Mouse (Mus musculus) c-Kit-negative CD71-positive TER-119-positive erythroid progenitor cells, embryonic 14.5 days (primary cell): ENCODE data around the gene Wwp2.

ENCODE experiments used
- DNase-seq: peaks from one replicate; pipeline ENCODE4 v3.0.0-alpha.2; 2013; ENCODE audit warnings: low read depth, low spot score

The Wwp2 gene

DNA sequence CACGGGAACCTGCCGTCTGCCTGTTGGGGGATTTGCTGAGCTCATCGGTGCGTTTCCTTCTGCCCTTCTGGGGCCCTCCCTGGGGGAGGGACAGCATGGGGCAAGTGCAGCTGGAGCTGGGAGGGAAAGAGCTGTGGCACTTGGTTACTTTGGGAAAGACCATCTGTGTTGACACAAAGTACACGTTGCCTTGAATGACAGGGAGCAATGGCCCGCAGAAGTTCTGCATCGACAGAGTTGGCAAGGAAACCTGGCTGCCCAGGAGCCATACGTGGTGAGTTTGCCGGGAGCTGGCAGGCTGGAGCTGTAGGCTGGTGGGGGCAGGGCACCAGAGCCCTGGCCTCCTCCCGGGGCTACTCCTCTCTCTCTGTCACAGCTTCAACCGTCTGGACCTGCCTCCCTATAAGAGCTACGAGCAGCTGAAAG lies 120.4 kb downstream of the Wwp2 start:
- DNase-seq: no peak

DNA sequence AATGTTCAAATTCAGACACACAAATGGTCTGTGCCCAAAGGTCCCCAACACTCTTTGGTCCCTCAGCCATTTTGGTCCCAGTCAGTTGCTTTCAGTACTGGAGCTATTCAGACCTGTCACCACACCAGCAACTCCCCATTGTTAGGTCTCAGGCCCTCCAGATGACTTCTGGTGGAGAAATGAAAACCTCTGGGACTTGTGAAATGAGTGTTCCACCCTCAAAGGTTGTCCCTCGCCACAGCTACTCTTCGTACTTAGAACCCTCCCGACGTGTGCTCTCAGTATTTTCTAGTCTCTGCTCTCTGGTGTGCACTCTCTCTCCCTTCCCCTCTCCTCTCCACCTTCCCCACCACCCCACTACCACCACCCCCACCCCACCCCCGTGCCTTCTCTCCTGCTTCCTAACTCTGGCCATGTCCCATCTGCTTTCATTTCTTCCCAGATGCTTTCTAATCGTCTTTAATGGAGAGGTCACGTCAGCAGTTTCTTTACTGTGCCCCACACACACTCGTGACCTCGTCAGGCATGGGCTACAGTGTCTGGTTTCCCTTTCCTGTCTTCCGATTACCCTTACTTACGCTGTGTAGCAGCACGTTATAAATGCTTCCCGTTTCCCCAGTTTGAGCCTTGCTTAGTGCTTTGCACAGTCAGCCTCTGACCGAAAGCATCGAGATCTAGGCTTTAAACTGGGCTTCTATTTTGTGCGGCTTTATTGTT lies 124.8 kb downstream of the Wwp2 start:
- no peak for DNase-seq

- DNase-seq: no peak
These were observed 126.0 kb downstream of the Wwp2 start for GRCm38 (mm10) chr8:107562164-107562563.

- DNase-seq: no peak
These were observed 134.9 kb downstream of the Wwp2 start for GRCm38 (mm10) chr8:107571046-107571445.

DNA sequence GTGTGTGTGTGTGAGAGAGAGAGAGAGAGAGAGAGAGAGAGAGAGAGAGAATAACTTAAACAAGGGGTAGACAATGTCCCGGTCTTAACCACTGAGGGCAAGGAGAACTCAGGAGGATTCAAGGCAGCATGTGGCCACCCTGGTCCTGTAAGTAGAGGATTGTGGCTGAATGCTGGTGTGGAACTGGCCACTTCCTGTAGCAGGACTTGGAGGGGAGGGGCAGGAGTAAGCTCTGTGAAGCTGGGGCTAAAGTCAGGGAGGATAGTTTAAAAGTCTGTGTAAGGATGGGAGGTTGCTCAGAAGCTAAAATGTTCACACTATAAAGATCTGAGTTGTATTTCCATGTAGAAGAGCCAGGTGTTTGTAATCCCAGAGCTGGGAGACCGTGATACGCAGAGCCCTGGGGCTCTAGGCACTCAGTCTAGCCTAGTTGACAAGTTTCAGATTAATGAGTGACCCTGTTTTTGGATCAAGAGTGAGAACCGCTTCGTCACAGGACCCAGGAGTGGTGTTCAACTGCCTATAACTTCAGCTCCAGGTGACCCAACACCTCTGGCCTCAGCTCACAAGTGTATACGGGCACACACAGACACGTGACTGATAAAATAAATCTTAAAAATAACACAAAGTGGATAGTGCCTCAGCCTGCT lies 135.4 kb downstream of the Wwp2 start:
- DNase-seq: no peak

GRCm38 (mm10) chr8:107572497-107572896 lies 136.3 kb downstream of the Wwp2 start:
- peak; percentile 56 for DNase-seq

DNA sequence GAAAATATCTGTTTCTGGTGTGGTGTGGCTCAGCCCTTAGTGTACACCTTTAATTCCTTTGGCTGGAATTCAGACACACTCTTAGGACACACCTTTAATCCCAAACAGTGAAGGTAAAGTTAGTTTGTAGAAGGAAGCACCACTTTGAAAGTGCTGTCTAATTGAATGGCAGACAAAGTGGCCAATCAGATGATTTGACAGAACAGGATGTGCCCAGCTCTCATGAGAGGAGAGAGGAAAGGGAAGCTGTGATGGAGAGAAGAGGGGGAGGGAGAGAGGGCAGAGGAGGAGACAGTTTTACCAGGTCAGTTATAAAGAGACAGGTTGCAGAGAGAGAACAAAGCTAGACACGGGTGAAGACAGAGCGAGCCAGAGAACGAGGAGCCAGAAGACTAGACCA lies 138.6 kb downstream of the Wwp2 start:
- no peak for DNase-seq

DNA sequence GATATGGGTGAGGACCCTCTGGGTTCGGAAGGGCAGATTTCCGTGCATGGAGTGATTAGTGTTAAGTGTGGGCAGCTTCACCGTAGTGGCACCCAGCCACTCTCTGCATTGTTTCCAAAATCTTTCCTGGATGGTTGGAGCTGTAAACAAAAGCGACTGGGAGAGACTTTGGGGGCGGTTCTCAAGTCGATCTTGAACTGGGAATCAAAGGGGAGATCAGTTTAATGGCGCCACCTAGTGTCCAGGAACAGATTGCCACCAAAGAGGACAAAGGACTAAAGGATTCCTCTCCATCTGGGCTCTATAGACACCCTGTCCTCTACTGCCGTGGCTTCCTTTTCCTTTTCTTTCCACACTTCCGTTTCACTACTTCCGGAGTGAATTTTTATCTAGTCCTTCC lies 140.5 kb downstream of the Wwp2 start:
- DNase-seq: peak; percentile 77

- DNase-seq: peak; percentile 24
These were observed 141.5 kb downstream of the Wwp2 start for GRCm38 (mm10) chr8:107577640-107578039.

DNA sequence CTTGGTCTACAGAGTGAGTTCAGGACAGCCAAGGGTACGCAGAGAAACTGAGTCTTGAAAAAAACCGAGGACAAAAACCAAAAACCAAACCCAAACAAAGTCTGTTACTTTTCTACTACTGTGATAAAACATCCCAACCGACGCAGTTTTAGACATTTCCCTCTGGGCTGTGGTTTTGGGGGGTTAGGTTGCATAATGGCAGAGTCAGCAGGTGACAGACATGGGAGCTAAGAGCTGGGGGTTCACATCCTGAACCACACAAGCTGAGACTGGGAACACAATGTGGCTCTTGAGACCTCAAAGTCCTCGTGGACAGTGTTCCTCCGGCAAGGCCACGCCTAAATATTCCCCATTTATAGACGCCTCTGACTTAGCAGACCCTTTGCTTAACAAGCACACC lies 142.0 kb downstream of the Wwp2 start:
- DNase-seq: no peak

- DNase-seq: no peak
These were observed 142.4 kb downstream of the Wwp2 start for GRCm38 (mm10) chr8:107578541-107578940.

DNA sequence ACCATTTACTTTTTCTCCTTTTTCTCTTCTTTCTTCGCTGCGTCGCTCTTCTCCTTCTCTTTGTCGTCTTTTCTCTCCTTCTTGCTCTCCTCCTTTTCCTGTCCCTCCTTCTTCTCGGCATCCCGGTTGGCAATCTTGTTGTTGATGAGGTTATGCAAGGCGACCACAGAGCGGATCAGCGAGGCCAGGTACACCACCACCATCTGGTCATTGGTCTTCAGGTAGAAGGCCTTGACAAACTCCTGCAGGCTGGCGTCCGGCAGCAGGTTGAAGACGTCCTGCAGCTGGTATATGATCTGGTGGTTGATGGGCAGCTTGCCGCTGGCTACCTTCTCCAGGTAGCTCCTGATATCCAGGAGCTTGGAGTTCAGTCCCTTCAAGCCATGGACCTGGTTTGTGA lies 144.7 kb downstream of the Wwp2 start:
- no peak for DNase-seq

- no peak for DNase-seq
These were observed 145.4 kb downstream of the Wwp2 start for GRCm38 (mm10) chr8:107581536-107581935.

DNA sequence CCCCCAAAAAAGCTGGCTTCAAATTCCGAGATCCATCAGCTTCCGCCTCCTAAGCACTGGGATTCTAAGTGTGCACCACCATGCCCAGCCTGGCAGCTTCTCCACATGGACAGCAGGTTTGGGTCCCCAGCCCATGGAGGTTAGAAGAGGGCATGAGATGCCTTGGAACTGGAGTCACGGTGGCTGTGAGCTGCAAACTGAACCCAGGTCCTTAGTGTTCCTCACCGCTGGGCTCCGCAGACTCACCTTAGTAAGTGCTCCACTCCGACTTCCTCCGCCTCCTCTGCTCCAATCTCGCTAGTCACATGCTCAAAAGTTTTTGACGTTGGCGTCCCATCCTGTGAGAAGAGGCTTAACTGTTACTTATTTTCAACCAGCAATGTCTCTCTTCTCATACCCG lies 146.0 kb downstream of the Wwp2 start:
- no peak for DNase-seq

GRCm38 (mm10) chr8:107587429-107587994 lies 151.3 kb downstream of the Wwp2 start:
- no peak for DNase-seq

DNA sequence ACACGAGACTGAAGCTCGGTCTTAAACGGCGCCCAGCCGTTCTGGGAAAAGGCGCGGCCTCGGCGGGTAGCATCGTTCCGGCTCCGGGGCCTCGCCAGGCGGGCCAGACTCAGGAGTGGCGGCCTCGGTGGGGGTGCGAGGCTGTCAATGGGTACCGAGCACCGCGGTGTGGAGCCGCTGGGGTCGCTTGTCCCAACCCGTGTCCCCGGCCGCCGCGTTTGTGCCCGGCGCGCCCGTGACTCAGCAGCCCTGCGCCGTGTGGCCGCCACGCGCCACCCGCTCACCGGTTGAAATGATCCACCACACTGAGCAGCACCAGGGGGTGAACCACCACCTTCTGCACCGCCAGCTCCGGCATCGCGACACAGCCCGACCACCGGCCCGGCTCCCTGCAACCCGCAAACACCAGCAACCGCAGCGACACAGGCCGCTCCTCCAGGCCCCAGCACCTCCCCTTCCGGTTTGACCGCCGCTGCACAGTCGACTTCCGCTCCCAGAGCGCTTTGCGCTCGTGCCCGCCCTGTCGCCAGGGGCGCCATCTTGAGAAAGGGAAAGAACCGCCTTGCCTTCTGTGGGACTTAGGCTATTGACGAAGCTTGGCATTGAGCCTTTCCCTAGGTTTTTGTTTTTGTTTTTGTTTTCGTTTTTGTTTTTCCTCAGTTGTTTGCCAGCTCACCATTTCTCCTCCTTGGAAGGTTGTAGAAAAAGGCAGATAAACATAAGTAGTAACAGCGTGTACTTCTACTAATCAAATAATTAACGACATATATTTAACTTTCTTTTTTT lies 152.0 kb downstream of the Wwp2 start, which contains the start of gene Psmd7:
Gene Psmd7, minus strand, starts transcription at position 470 of the 786 bp plus-strand sequence.
- DNase-seq: peak; percentile 84

- no peak for DNase-seq
These were observed 158.0 kb downstream of the Wwp2 start for GRCm38 (mm10) chr8:107593967-107594729.

DNA sequence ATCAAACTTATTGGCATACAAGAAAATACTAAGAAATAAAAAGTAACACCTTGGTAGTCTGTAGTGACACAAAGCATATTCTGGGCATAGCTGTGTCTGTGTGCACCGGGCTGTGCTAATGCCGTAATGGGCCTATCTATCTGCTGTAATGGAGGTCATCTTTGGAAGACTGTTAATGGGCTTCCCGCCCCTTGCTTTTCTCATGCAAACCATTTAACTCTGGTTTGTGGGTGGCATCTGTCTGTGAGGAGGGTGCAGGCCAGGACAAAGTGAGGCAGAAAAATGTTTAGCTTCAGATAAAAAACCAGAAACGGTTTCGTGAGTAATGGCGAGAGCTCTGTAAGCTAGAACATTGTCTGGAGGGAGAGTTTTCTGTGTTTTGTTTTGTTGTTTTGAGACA lies 158.7 kb downstream of the Wwp2 start:
- DNase-seq: no peak

DNA sequence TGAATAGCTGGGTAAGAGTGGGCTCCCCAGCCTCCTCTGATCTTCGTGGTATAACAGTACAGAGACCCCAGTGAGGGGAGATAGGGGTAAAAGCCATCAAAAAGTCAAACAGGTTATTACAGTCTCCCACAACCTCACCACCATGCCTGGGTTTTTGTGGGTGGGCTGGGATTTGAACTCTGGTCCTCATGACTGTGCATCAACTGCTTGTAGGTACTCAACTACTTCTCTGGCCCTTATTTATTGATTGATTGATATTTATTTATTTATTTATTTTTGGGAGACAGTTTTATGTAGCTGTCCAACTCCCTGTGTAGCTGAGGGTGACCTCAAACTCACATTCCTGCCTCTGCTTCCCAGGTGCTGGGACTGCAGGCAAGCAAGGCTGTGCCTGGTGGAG lies 161.6 kb downstream of the Wwp2 start:
- no peak for DNase-seq

DNA sequence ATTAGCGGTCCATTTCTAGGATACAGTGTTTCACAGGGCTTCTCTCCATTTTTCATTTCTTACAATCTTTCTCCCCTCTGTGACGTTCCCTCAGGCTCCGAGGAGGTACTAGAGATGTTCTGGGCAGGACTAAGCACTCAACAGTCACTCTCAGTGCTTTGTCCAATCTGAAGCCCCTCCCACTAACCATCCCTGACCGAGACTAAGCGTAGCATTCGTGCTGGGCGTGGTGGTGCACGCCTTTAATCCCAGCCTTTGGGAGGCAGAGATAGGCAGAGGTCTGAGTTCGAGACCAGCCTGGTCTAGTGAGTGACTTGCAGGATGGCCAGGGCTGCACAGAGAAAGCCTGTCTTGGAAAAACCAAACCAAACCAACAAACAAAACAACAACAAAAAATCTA lies 163.5 kb downstream of the Wwp2 start:
- no peak for DNase-seq

GRCm38 (mm10) chr8:107603026-107603425 lies 166.9 kb downstream of the Wwp2 start:
- peak; percentile 17 for DNase-seq
